Mouse (Mus musculus): ENCODE data around the gene Gm20823.
"Not testable (repeated sequence)": the region's sequence is repeated elsewhere in the genome, so short reads cannot be mapped to it uniquely, and the experiment has no call there.

Gene Gm20823

DNA sequence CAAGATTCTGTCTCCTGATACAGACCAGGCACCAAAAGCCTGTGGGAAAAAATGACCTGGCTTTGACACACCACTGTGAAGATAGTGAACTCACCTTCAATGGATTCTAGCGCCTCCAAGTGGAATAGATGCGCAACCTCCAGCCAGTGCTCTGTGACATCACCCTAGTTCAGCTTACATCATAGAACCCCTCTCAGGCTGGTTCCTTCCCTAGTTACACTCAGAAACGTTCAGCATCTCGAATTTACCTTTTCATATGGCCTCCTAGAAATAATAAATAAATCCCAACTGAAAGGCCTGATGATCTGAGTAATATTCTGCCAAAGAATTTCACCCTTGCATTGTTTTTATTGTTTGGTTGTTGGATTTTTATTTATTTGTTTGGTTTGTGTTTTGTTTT lies at the start of gene Gm20823:
Gm20823 (minus strand) TSS at position 101 of the 400 bp plus-strand sequence.
- not testable (repeated sequence) for DNase-seq (ENCODE audit: low read depth, low spot score)
